Mouse (Mus musculus): ENCODE measurements around the gene Olfr1339.

Olfr1339 gene

DNA sequence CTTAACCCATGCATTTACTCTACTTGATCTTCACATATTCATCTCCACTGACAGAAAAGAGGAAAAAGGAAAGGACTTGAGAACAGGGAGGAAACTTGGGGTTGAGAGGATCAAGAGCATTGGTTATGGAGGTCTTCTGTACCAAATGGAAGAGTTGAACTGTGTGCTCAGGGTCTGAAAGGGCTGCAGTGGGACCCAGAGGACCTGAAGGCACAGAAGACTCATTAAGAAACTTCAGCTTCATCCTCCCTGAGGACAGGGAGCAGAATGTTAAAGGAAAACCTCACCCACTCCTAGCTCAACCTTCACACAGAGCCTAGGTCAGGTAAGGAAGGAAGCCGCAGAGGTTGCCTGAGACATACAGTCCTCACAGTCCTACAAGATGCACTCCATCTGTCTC is at the start of gene Olfr1339:
TSS of gene Olfr1339 (plus strand) at position 301 of the 400 bp plus-strand sequence.
- no peak for DNase-seq (ENCODE audit: extremely low spot score, low read depth, low spot score)

- DNase-seq (ENCODE audit: extremely low spot score, low read depth, low spot score), result no peak
These were observed 44.9 kb upstream of the Olfr1339 start for GRCm38 (mm10) chr4:118687086-118687485.

DNA sequence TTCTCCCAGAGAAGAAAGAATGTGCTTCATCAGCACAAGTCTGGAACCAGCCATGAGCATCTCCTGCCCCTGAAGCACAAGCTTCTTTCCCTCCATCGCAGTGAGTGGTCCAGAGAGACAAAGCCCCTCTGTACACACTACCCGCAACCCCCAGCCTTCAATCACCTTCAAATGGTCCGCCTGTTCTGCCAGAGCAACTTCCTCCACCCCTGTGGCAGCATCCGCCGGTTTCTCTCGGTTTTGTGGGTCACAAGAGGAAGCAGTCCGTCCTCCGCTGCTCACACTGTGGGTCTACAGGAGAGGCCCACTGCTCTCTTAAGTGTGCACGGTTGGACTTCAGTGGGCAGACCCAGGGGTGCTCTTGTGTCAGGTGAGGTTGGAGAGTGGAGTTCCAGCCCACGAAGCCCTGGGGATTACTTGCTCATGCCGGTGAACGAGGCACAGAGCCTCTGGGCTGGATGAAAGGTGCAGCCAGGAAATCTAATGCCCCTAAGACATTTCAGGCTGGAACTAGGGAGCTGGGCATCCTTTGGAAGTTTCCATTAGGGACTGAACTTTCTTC is 39.5 kb upstream of the Olfr1339 start, which contains the start of gene Olfr1342:
TSS of gene Olfr1342 (minus strand) at position 345 of the 562 bp plus-strand sequence.
- DNase-seq (ENCODE audit: extremely low spot score, low read depth, low spot score), result no peak

DNA sequence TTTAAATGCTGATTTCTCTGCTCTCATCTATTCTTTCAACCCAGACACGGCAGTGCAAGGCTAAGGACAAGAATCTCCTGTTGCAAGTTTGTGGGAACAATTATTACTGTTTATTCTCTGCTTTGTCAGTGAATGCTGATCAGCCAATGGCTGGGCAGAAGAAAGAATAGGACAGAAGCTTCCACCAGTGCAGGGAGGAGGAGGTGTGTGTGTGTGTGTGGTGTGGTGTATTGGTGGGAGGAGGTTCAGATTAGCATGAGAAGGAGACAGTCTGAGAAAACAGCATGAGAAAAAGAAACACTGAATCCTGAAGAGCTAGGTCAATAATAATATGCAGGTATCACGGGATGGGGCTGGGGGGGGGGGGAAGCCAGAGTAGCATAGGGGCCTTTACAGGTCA is 38.2 kb upstream of the Olfr1339 start:
- no peak for DNase-seq (ENCODE audit: extremely low spot score, low read depth, low spot score)

- DNase-seq (ENCODE audit: extremely low spot score, low read depth, low spot score), result no peak
These were observed 28.8 kb upstream of the Olfr1339 start, which contains the start of gene Olfr1341 for GRCm38 (mm10) chr4:118703223-118703622. Gene Olfr1341 (plus strand): TSS chr4:118703523.

GRCm38 (mm10) chr4:118708086-118708485 is 23.9 kb upstream of the Olfr1339 start:
- no peak for DNase-seq (ENCODE audit: extremely low spot score, low read depth, low spot score)

DNA sequence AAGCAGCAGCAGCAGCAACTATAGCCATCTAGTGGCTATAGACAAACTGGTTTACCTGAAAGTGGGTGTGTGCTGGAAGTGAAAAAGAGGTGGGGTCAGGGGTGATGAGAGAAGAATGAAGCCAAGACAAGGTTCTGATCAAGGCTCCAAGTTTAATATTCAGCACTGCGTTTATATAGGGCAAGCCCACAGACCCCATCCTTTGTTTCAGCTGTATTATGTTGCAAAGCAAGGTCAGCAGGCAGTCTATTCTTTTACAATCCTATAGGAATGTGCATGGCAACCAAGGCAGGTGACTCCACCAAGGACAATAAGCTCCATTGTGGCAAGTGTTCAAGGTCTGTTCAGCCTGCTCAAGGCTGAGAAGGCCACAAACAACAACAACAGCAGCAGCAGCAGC is 20.3 kb upstream of the Olfr1339 start:
- DNase-seq (ENCODE audit: extremely low spot score, low read depth, low spot score), result no peak

DNA sequence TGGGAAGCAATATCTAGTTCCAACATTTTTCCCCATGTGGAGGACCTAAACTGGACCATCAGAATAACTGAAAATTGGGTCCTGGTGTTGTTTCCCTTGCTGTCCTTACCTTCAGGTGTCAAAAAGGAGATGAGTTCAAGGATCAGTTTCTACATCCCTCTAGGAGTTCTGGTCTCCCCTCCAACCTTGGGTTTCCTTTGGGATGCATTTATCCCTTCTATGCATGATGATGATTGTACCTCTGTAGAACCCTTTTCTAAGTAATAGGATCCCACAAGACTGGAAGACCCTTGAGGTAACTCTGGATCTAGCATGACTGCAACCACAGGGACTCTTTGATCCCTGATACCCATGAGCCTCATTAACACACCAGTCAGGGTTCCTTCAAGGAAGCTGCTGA is 12.1 kb upstream of the Olfr1339 start, which contains the start of gene Olfr1340:
TSS of gene Olfr1340 (plus strand) at position 301 of the 400 bp plus-strand sequence.
- DNase-seq (ENCODE audit: extremely low spot score, low read depth, low spot score), result no peak

DNA sequence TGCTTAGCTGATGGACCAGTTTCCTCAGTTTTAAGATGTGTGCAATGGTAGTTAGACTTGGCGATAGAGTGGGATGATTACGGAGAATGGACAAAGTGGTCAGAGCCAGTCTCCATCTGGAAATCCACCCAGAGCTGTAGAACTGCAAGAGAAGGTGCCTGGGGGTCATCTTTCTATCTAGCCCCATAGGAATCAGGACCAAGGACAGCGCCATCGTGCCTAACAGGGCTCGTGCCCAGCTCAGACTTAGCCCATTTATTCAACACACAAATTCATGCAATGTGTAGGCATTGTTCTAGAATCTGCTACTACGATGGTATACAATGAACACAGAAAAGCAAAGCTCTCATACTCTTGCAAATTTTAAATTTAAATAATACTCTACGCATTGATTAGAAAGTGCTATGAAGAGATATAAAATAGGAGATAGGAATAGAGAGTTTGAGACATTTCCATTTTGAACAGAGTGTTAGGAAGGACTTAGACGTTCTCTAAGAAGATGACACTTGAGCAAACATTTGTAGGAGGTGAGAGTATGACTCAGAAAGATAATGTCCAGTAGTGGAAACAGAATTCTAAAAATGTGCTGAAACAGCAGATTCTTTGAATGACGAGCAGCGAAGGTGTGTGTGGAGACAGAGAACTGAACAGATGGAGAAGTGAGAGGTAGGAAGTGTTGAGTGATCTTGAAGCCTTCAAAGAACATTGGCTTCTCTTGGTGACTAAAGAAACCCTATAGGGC is 10.1 kb upstream of the Olfr1339 start:
- DNase-seq (ENCODE audit: extremely low spot score, low read depth, low spot score), result peak; percentile 41

DNA sequence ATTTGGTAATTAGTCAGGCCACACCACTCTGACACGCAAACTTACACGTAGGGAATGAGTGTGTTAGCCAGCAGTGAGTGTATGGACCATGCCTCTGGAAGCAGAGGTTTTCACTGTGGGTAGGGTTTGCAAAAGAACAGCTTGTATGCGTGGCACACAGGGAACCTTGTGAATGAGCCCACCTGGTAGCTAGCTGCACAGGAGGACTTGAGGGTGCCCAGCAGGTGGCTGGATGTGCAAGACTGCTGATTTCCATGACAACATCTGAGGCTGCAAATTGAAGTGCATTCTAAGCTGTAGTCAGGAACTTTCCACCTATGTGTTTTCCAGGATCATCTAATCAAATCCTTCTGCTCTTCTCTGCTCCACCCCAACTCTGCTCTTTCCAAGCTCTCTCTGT is 7.6 kb downstream of the Olfr1339 start:
- DNase-seq (ENCODE audit: extremely low spot score, low read depth, low spot score), result no peak

DNA sequence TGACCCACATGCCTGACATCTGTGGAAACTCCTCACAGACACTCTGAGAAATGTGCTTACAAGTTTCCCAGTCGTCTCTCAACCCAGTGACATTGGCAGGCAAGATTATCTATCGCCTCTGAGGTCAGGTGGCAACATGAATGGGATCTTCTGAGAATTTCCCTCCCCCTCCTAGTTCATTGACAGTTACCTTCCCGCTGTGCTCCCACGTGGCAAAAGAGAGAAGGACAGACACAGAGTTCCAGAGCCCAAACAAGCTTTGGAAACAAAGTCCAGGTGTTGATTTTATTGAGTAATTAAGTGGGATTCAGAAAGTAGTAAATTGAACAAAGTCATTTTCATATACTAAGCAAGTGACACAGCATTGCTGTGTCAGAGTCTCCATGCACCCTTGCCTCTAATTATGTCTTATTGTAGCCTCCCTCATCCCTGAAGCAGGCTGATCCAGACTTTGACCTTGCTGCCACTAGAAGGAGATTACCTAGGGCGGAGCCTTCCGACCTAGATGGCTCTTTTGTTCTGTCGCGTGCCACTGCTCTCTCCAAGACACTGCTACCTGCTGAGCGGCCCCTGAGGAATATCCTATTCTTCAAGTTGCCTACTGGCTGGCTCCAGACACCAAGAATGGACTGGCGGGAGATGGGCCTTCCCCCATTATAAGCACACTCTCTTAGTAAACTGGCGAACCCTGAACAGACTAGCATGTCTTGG is 9.2 kb downstream of the Olfr1339 start:
- DNase-seq (ENCODE audit: extremely low spot score, low read depth, low spot score), result no peak

DNA sequence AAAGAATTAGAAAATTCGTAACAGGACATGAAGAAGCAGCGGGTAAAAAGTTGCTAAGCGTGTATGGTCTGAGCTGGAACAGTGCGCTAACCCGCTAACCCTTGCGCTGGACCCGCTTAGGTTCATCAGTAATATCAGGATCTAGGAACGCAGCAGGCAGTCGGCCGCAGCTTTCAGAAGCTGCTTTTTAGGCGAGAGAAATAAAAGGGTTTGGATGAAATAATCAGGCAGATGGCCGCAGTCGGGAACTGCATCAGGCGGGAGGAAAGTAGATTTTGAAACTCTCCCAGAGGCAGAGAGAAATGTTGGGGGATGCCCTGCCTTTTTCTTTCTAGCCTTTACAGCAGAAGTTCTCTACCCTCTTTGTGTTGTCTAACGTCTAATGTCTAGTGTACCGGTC is 9.9 kb downstream of the Olfr1339 start:
- no peak for DNase-seq (ENCODE audit: extremely low spot score, low read depth, low spot score)

- DNase-seq (ENCODE audit: extremely low spot score, low read depth, low spot score), result no peak
These were observed 26.7 kb downstream of the Olfr1339 start, which contains the start of gene Olfr1338 for GRCm38 (mm10) chr4:118758637-118759036. Gene Olfr1338 (minus strand): TSS chr4:118758737.

GRCm38 (mm10) chr4:118782486-118782885 is 50.5 kb downstream of the Olfr1339 start, which contains the start of gene Olfr1337:
Gene Olfr1337 (minus strand): TSS chr4:118782586.
- DNase-seq (ENCODE audit: extremely low spot score, low read depth, low spot score), result no peak

All from hindlimb bud, embryonic 11.5 days (tissue).